Mouse (Mus musculus) 416B (cell line): ENCODE measurements around the gene Uhrf1bp1.

Source experiments
- DNase-seq: peaks from one replicate; pipeline ENCODE4 v3.0.0; 2011; ENCODE audit warnings: low read depth

Gene Uhrf1bp1

GRCm38 (mm10) chr17:27911371-27911770, 55.1 kb downstream of the Uhrf1bp1 start:
- DNase-seq: peak; percentile 69

DNA sequence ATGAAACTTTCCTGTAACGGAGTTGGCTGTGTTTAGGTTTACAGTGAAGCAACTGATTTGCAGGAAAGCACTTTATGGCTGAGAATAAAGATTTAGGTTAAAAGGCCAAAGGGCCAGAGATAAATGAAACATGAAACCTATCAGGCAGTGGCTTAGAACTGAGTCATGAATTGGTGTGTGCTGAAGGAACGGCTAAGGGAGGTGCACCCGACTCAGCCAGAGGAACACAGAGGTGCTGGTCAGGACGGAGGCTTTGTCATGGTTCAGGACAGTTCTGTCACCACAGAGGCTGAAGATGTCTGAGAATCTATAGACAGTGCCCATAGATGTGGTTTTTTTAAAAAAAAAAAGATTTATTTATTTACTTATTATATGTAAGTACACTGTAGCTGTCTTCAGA, 58.5 kb downstream of the Uhrf1bp1 start:
- peak; percentile 50 for DNase-seq

DNA sequence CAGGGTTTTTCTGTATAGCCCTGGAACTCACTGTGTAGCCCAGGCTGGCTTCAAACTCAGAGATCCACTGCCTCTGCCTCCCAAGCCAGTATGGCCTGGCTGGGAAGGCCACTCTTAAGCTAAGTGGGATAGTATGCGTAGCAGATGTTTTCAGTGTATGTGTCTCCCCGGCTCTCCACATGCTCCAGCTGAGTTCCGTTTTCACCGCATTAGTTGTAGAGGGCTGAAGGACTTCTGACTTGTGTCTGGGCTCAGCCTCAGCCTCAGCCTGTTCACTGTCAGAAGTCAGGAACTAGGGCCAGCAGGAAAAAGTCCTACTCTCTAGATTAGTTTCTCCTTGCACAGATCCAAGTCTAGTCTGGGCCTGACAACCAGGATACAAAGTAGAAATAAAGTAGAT, 60.1 kb downstream of the Uhrf1bp1 start:
- DNase-seq: no peak

- no peak for DNase-seq
Measured at GRCm38 (mm10) chr17:27920676-27921075, 64.4 kb downstream of the Uhrf1bp1 start.

GRCm38 (mm10) chr17:27922174-27922712, 66.0 kb downstream of the Uhrf1bp1 start:
- no peak for DNase-seq

- DNase-seq: no peak
Measured at GRCm38 (mm10) chr17:27925054-27925453, 68.8 kb downstream of the Uhrf1bp1 start.

DNA sequence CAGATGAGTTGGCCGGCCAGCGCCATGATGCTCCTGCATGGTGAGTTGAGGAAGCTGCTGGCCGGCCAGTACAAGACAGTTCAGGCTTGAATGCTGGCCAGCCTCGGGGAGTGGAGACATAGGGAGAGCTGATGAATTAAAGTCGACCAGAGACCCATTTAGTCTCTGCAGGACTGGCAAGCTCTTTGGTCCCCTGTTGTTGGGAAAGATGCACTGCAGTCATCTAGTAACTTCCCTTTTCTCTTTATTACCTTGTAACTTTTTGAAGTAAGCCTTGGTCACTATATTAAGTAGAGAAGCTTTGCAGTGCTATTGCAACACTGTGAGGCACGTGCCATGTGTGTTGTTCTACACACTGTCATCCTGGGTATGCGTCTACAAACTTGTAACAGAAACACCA, 69.3 kb downstream of the Uhrf1bp1 start:
- peak; percentile 74 for DNase-seq

DNA sequence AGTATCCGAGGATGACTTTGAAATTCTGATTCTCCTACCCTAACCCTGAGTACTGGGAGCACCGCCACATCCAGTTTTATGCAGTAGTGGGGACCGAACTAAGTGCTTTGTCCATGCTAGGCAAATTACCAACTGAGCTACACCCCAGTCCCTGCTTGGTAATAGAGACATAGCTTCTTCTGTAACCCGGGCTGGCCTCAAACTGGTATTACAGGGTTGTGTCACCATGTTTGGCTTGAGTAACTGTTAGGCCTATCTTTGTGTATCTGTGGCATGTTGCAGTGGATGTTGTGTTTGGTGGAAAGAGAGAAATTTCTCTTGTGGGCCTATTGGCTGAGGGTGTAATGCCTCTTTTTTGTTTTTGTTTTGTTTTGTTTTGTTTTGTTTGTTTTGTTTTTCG, 74.0 kb downstream of the Uhrf1bp1 start:
- peak; percentile 16 for DNase-seq

DNA sequence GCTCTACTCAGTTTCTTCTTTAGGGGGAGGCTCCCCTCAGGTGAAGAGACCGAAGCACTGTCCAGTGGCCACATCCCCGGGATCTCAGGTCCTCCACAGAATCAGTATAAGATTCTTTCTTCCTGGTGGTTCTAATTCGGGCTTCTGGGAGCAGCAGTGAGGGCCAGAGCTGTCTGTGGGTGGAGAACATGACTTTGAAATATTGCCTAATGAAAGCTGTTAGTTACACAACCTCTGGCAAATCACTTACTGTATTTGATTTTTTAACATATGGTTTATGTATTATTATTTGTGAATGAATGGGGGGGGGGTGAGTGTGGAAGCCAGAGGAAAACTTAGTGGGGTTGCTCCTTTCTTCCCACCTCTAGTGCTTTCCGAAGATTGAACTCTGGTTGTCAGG, 75.6 kb downstream of the Uhrf1bp1 start:
- peak; percentile 41 for DNase-seq

GRCm38 (mm10) chr17:27934136-27934910, 78.1 kb downstream of the Uhrf1bp1 start:
- no peak for DNase-seq

- DNase-seq: peak; percentile 91
Measured at GRCm38 (mm10) chr17:27935091-27935490, 78.8 kb downstream of the Uhrf1bp1 start.

- no peak for DNase-seq
Measured at GRCm38 (mm10) chr17:27937054-27937615, 80.9 kb downstream of the Uhrf1bp1 start.

DNA sequence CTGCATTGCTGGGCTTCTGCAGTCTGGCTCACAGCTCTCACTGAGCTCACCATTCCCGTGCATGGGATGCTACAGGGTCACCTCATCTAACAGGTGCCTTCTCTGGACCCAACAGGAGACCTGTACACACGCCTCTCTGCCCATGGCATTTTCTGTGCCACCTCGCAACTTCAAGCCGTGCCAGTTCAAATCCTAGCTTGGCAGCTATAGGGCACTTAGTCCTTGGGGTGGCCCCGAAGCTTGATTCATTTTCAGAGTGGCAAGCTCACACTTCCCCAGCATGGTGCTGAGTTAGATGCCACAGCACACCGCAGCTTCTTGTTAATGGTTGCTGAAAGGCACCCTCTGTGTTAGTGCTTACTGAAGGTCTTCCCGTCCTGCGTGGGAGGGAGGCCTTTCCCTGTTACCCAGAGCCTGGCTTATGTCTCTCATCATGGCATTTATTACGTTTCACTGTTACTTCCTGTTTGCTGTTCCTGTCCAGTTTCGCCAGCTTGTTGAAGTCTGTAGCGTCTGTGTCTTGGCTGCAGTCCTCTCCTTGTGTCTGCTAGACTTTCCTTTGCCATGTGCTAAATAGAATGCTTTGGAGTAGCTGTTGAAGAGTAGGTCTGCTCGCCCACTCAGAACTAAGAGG, 82.0 kb downstream of the Uhrf1bp1 start:
- DNase-seq: peak; percentile 14

DNA sequence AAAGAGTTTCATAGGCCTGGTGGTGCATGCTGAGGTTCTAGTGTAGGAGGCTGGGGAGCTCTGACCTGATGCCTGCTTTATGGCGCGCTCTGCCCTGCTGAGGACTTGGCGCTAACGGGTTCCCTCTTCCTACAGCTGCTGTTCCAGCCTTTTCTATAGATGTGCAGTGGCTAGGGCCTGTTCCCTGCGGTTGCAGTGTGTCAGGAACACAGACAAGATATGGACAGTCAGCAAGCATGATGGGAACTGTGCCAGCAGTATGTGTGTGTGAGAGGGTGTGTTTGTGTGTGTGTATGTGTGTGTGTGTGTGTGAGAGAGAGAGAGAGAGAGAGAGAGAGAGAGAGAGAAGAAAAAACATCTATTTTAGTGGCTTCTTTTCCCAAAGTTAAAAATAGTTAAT, 82.8 kb downstream of the Uhrf1bp1 start:
- no peak for DNase-seq

GRCm38 (mm10) chr17:27940352-27940751, 84.1 kb downstream of the Uhrf1bp1 start:
- DNase-seq: no peak

DNA sequence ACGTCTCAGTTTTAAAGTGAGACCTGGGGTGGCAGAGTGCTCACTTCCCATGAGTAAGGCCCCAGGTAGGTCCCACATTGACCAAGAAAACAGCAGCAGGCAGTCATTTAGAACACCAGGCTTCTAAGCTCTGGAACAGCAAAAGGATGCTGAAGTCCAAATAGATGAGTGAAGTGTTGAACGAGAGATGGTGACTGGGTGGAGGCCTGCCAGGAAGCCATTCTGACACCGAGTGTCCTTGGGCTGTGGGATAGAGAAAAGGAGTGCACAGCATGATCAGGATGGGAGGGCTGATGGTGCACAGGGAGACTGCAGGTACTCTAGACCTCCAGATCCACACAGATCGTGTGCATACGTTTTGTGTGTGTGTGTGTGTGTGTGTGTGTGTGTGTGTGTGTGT, 84.9 kb downstream of the Uhrf1bp1 start:
- DNase-seq: no peak

GRCm38 (mm10) chr17:27941698-27942097, 85.5 kb downstream of the Uhrf1bp1 start:
- DNase-seq: no peak

GRCm38 (mm10) chr17:27942131-27942530, 85.9 kb downstream of the Uhrf1bp1 start:
- no peak for DNase-seq

- DNase-seq: no peak
Measured at GRCm38 (mm10) chr17:27945546-27946216, 89.4 kb downstream of the Uhrf1bp1 start.

DNA sequence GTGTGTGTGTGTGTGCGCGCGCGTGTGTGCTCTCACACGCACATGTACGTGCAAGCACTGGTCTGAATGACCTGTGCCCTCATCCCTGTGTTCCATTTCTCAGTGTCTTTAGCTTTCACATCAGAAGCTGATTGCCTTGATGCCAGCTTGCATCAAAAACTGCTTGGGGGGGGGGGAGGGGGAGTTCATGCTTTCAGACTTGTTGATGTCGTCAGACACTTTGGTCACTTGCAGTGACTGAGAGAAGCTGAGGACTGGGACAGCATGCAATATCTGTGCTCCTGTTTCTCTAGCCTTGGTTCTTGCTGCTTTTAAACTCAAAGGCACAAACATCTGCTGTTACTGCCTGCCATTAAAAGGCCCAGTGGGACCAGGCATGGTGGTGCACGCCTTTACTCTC, 90.1 kb downstream of the Uhrf1bp1 start:
- DNase-seq: no peak

GRCm38 (mm10) chr17:27947155-27947554, 90.9 kb downstream of the Uhrf1bp1 start:
- no peak for DNase-seq
